Mouse (Mus musculus): ENCODE results near the gene Eefsec. TPM values are rescaled to one million over a fixed set of nuclear protein-coding genes. Genes with fewer than 3 reads are reported as not detected.

The Eefsec gene
- polyA plus RNA-seq, 1 experiment = 17.9 TPM

GRCm38 (mm10) chr6:88435609-88436008 lies 10.7 kb downstream of the Eefsec start:
- whole genome bisulfite sequencing = 89% methylated on average over 7 of the region's 7 CpGs
- no peak for DNase-seq (ENCODE audit: low read depth, low spot score)

- no peak for DNase-seq (ENCODE audit: low read depth, low spot score)
- 8% methylated on average over 4 of the region's 4 CpGs for WGBS
Measured at GRCm38 (mm10) chr6:88431202-88431601, 15.1 kb downstream of the Eefsec start.

- WGBS = 88% methylated on average over 7 of the region's 7 CpGs
- no peak for DNase-seq (ENCODE audit: low read depth, low spot score)
Measured at GRCm38 (mm10) chr6:88416130-88416758, 30.1 kb downstream of the Eefsec start.

GRCm38 (mm10) chr6:88412604-88413003 lies 33.7 kb downstream of the Eefsec start:
- DNase-seq (ENCODE audit: low read depth, low spot score) = no peak
- WGBS = 50% methylated on average over 2 of the region's 2 CpGs

- no peak for DNase-seq (ENCODE audit: low read depth, low spot score)
- 47% methylated on average over 5 of the region's 5 CpGs for WGBS
Measured at GRCm38 (mm10) chr6:88409492-88409891, 36.8 kb downstream of the Eefsec start.

- WGBS = 78% methylated on average over 6 of the region's 6 CpGs
- DNase-seq (ENCODE audit: low read depth, low spot score) = no peak
Measured at GRCm38 (mm10) chr6:88400451-88400850, 45.9 kb downstream of the Eefsec start.

GRCm38 (mm10) chr6:88397985-88398384 lies 48.4 kb downstream of the Eefsec start:
- no peak for DNase-seq (ENCODE audit: low read depth, low spot score)
- 81% methylated on average over 2 of the region's 2 CpGs for WGBS

GRCm38 (mm10) chr6:88388946-88389345 lies 57.4 kb downstream of the Eefsec start:
- DNase-seq (ENCODE audit: low read depth, low spot score) = no peak
- 70% methylated on average over 5 of the region's 5 CpGs for WGBS

- DNase-seq (ENCODE audit: low read depth, low spot score) = no peak
- WGBS = 74% methylated on average over 8 of the region's 8 CpGs
Measured at GRCm38 (mm10) chr6:88387836-88388724, 58.3 kb downstream of the Eefsec start.

- no peak for DNase-seq (ENCODE audit: low read depth, low spot score)
- 68% methylated on average over 8 of the region's 8 CpGs for WGBS
Measured at GRCm38 (mm10) chr6:88384420-88385053, 61.8 kb downstream of the Eefsec start.

GRCm38 (mm10) chr6:88383734-88384133 lies 62.6 kb downstream of the Eefsec start:
- peak; percentile 75 for DNase-seq (ENCODE audit: low read depth, low spot score)

GRCm38 (mm10) chr6:88379756-88380155 lies 66.6 kb downstream of the Eefsec start:
- DNase-seq (ENCODE audit: low read depth, low spot score) = no peak
- WGBS = 66% methylated on average over 3 of the region's 3 CpGs

GRCm38 (mm10) chr6:88378829-88379228 lies 67.5 kb downstream of the Eefsec start:
- WGBS = 77% methylated on average over 1 of the region's 1 CpGs
- DNase-seq (ENCODE audit: low read depth, low spot score) = no peak

GRCm38 (mm10) chr6:88374247-88374646 lies 72.1 kb downstream of the Eefsec start:
- DNase-seq (ENCODE audit: low read depth, low spot score) = no peak
- WGBS = 26% methylated on average over 7 of the region's 7 CpGs

- no peak for DNase-seq (ENCODE audit: low read depth, low spot score)
- 71% methylated on average over 8 of the region's 8 CpGs for WGBS
Measured at GRCm38 (mm10) chr6:88369851-88370635, 76.3 kb downstream of the Eefsec start.

GRCm38 (mm10) chr6:88363475-88364012 lies 82.8 kb downstream of the Eefsec start:
- WGBS = 18% methylated on average over 1 of the region's 1 CpGs

GRCm38 (mm10) chr6:88361096-88361495 lies 85.2 kb downstream of the Eefsec start:
- DNase-seq (ENCODE audit: low read depth, low spot score) = no peak
- WGBS = 83% methylated on average over 1 of the region's 1 CpGs

More at GRCm38 (mm10) chr6:88363475-88364012, 82.8 kb downstream of the Eefsec start:
- DNase-seq (ENCODE audit: low read depth, low spot score) = no peak

GRCm38 (mm10) chr6:88358210-88358609 lies 88.1 kb downstream of the Eefsec start:
- DNase-seq (ENCODE audit: low read depth, low spot score) = no peak

GRCm38 (mm10) chr6:88355866-88356265 lies 90.5 kb downstream of the Eefsec start:
- 82% methylated on average over 3 of the region's 3 CpGs for WGBS
- no peak for DNase-seq (ENCODE audit: low read depth, low spot score)

GRCm38 (mm10) chr6:88352541-88352940 lies 93.8 kb downstream of the Eefsec start:
- 70% methylated on average over 4 of the region's 4 CpGs for WGBS

More at GRCm38 (mm10) chr6:88352541-88352940, 93.8 kb downstream of the Eefsec start:
- DNase-seq (ENCODE audit: low read depth, low spot score) = no peak

All from large intestine, adult 2 months (tissue).